Mouse (Mus musculus) embryonic facial prominence, embryonic 12.5 days (tissue): Measurements from ENCODE around the gene Eid3. TPM values are rescaled to one million over a fixed set of nuclear protein-coding genes. Genes with fewer than 3 reads are reported as not detected.

Experiments
- ATAC-seq: fragments of 200-750 bp; cut with Nextera tagmentation; 2 replicates; pipeline ENCODE4 v1.8.0; 2017; ENCODE audit not compliant: insufficient number of reproducible peaks, insufficient read depth, low FRiP score, low TSS enrichment
- H3K27ac ChIP-seq: fragments of 300-500 bp; sonication (generic); 2 replicates; pipeline ENCODE4 v1.5.1; 2016; ENCODE audit warnings: mild to moderate bottlenecking
- H3K27me3 ChIP-seq: fragments of 300-500 bp; sonication (generic); 2 replicates; pipeline ENCODE4 v1.6.1; 2016; ENCODE audit warnings: mild to moderate bottlenecking, moderate library complexity
- H3K36me3 ChIP-seq: fragments of 300-500 bp; sonication (generic); 2 replicates; pipeline ENCODE4 v1.6.1; 2016; ENCODE audit warnings: mild to moderate bottlenecking
- H3K4me1 ChIP-seq: fragments of 300-500 bp; sonication (generic); 2 replicates; pipeline ENCODE4 v1.6.1; 2016
- H3K4me2 ChIP-seq: fragments of 300-500 bp; sonication (generic); replicated peaks from 2 replicates; pipeline ENCODE4 v1.6.1; 2016; ENCODE audit warnings: mild to moderate bottlenecking, moderate library complexity
- H3K4me3 ChIP-seq: fragments of 300-500 bp; sonication (generic); 2 replicates; pipeline ENCODE4 v1.5.1; 2016; ENCODE audit warnings: mild to moderate bottlenecking
- H3K9ac ChIP-seq: fragments of 300-500 bp; sonication (generic); 2 replicates; pipeline ENCODE4 v1.6.1; 2016; ENCODE audit warnings: mild to moderate bottlenecking, moderate library complexity
- H3K9me3 ChIP-seq: fragments of 300-500 bp; sonication (generic); 2 replicates; pipeline ENCODE4 v1.6.1; 2016; ENCODE audit warnings: mild to moderate bottlenecking, moderate library complexity
- WGBS: fragments of 180-500 bp; shearing (Covaris S2); methylation state at CpG from one replicate; pipeline ENCODE4 v1.1.7; 2016; 5-methylcytosine and 5-hydroxymethylcytosine counted together
- polyA plus RNA-seq: library from polyadenylated mRNA; unstranded; fragments of >200 nt; fragmentation: Nextera tagmentation; extraction: Ambion mirVana; gene quantifications from 2 replicates; pipeline ENCODE4 v1.2.1, GENCODE M21; 2016

The Eid3 gene
- polyA plus RNA-seq, 1 experiment from 2014 or later, result 0.56 TPM

- H3K4me1 ChIP-seq, result peaks cover 38% of the 10 kb centered on the region
- no peak for ATAC-seq
- H3K9ac ChIP-seq, result no peak overlapping the region
- no peaks in the 10 kb centered on the region for H3K27me3 ChIP-seq
- H3K9me3 ChIP-seq, result no peaks in the 10 kb centered on the region
- WGBS, result 79% methylated on average over 5 of the region's 5 CpGs
- H3K4me3 ChIP-seq, result no peak overlapping the region
- no peak overlapping the region for H3K4me2 ChIP-seq
- peaks cover 27% of the 10 kb centered on the region; the same call in 1 of the 2 replicates for H3K36me3 ChIP-seq
- peak overlapping the region; percentile 24; the same call in 1 of the 2 replicates for H3K27ac ChIP-seq
Measured at GRCm38 (mm10) chr10:82863106-82863680, 3.2 kb upstream of the Eid3 start.

GRCm38 (mm10) chr10:82863827-82864226 is 2.6 kb upstream of the Eid3 start:
- peaks cover 38% of the 10 kb centered on the region for H3K4me1 ChIP-seq
- H3K36me3 ChIP-seq, result peaks cover 30% of the 10 kb centered on the region; the same call in 1 of the 2 replicates
- no peaks in the 10 kb centered on the region for H3K27me3 ChIP-seq
- H3K9ac ChIP-seq, result no peak overlapping the region
- H3K27ac ChIP-seq, result 0 out of 2 replicates have a peak overlapping the region, but pooled peaks have one; percentile 24
- ATAC-seq, result no peak
- no peaks in the 10 kb centered on the region for H3K9me3 ChIP-seq
- H3K4me2 ChIP-seq, result no peak overlapping the region
- 81% methylated on average over 7 of the region's 7 CpGs for WGBS
- no peak overlapping the region for H3K4me3 ChIP-seq

GRCm38 (mm10) chr10:82866832-82867231 is 406 bp downstream of the Eid3 start:
- Histone ChIP-seq H3K4me1 (peaks cover 31% of the 10 kb centered on the region), H3K4me2 (no peak overlapping the region), H3K9ac (no peak overlapping the region), H3K9me3 (no peaks in the 10 kb centered on the region), H3K36me3 (peaks cover 40% of the 10 kb centered on the region), H3K27me3 (no peaks in the 10 kb centered on the region), H3K27ac (no peak overlapping the region), H3K4me3 (no peak overlapping the region)
- no peak for ATAC-seq
- 89% methylated on average over 18 of the region's 18 CpGs for WGBS

GRCm38 (mm10) chr10:82868418-82869086 is 2.1 kb downstream of the Eid3 start:
- Histone ChIP-seq H3K4me1 (peaks cover 27% of the 10 kb centered on the region), H3K9ac (no peak overlapping the region), H3K4me3 (no peak overlapping the region), H3K27ac (no peak overlapping the region), H3K9me3 (no peaks in the 10 kb centered on the region), H3K4me2 (no peak overlapping the region), H3K27me3 (no peaks in the 10 kb centered on the region), H3K36me3 (peaks cover 37% of the 10 kb centered on the region)
- WGBS, result 82% methylated on average over 6 of the region's 6 CpGs
- ATAC-seq, result no peak

- H3K4me2 ChIP-seq, result no peak overlapping the region
- H3K27me3 ChIP-seq, result no peaks in the 10 kb centered on the region
- H3K27ac ChIP-seq, result no peak overlapping the region
- H3K4me3 ChIP-seq, result no peak overlapping the region
- ATAC-seq, result no peak
- H3K9me3 ChIP-seq, result no peaks in the 10 kb centered on the region
- peaks cover 65% of the 10 kb centered on the region for H3K36me3 ChIP-seq
- H3K4me1 ChIP-seq, result peaks cover 13% of the 10 kb centered on the region
- no peak overlapping the region for H3K9ac ChIP-seq
- 90% methylated on average over 10 of the region's 10 CpGs for WGBS
Measured at GRCm38 (mm10) chr10:82875446-82875845, 9.0 kb downstream of the Eid3 start.

GRCm38 (mm10) chr10:82876076-82876796 is 9.8 kb downstream of the Eid3 start:
- 76% methylated on average over 16 of the region's 16 CpGs for WGBS
- Histone ChIP-seq H3K36me3 (peaks cover 70% of the 10 kb centered on the region), H3K27ac (no peak overlapping the region)

GRCm38 (mm10) chr10:82887354-82887753 is 20.9 kb downstream of the Eid3 start:
- WGBS, result 94% methylated on average over 6 of the region's 6 CpGs
- Histone ChIP-seq H3K36me3 (peaks cover 88% of the 10 kb centered on the region), H3K27me3 (no peaks in the 10 kb centered on the region)

More at GRCm38 (mm10) chr10:82876076-82876796, 9.8 kb downstream of the Eid3 start:
- H3K9ac ChIP-seq, result no peak overlapping the region
- H3K27me3 ChIP-seq, result no peaks in the 10 kb centered on the region
- ATAC-seq, result no peak
- no peak overlapping the region for H3K4me3 ChIP-seq
- no peaks in the 10 kb centered on the region for H3K9me3 ChIP-seq
- peaks cover 13% of the 10 kb centered on the region for H3K4me1 ChIP-seq
- no peak overlapping the region for H3K4me2 ChIP-seq

GRCm38 (mm10) chr10:82888576-82888975 is 22.1 kb downstream of the Eid3 start:
- Histone ChIP-seq H3K9me3 (no peaks in the 10 kb centered on the region), H3K36me3 (peaks cover 87% of the 10 kb centered on the region), H3K27me3 (no peaks in the 10 kb centered on the region), H3K9ac (no peak overlapping the region), H3K4me3 (no peak overlapping the region), H3K4me1 (0 out of 2 replicates have a peak, but pooled peaks cover 2% of the 10 kb centered on the region), H3K4me2 (no peak overlapping the region), H3K27ac (no peak overlapping the region)
- 89% methylated on average over 8 of the region's 8 CpGs for WGBS
- ATAC-seq, result no peak

More at GRCm38 (mm10) chr10:82887354-82887753, 20.9 kb downstream of the Eid3 start:
- Histone ChIP-seq H3K27ac (no peak overlapping the region), H3K4me3 (no peak overlapping the region), H3K4me1 (0 out of 2 replicates have a peak, but pooled peaks cover 1% of the 10 kb centered on the region), H3K9ac (no peak overlapping the region), H3K4me2 (no peak overlapping the region), H3K9me3 (no peaks in the 10 kb centered on the region)
- ATAC-seq, result no peak

- Histone ChIP-seq H3K27ac (no peak overlapping the region), H3K4me2 (no peak overlapping the region), H3K4me1 (0 out of 2 replicates have a peak, but pooled peaks cover 2% of the 10 kb centered on the region), H3K9me3 (no peaks in the 10 kb centered on the region), H3K36me3 (peaks cover 85% of the 10 kb centered on the region), H3K27me3 (no peaks in the 10 kb centered on the region), H3K4me3 (no peak overlapping the region), H3K9ac (no peak overlapping the region)
- 70% methylated on average over 9 of the region's 9 CpGs for WGBS
- ATAC-seq, result no peak
Measured at GRCm38 (mm10) chr10:82889447-82889973, 23.1 kb downstream of the Eid3 start.

GRCm38 (mm10) chr10:82890936-82891335 is 24.5 kb downstream of the Eid3 start:
- 66% methylated on average over 2 of the region's 2 CpGs for WGBS
- Histone ChIP-seq H3K9ac (no peak overlapping the region), H3K36me3 (peaks cover 85% of the 10 kb centered on the region), H3K27me3 (no peaks in the 10 kb centered on the region), H3K4me2 (no peak overlapping the region), H3K4me1 (0 out of 2 replicates have a peak, but pooled peaks cover 2% of the 10 kb centered on the region), H3K9me3 (no peaks in the 10 kb centered on the region), H3K4me3 (no peak overlapping the region), H3K27ac (no peak overlapping the region)
- ATAC-seq, result no peak

GRCm38 (mm10) chr10:82891427-82891826 is 25.0 kb downstream of the Eid3 start:
- 75% methylated on average over 7 of the region's 7 CpGs for WGBS
- ATAC-seq, result no peak

More at GRCm38 (mm10) chr10:82891427-82891826, 25.0 kb downstream of the Eid3 start:
- H3K27me3 ChIP-seq, result no peaks in the 10 kb centered on the region
- H3K4me2 ChIP-seq, result no peak overlapping the region
- H3K4me1 ChIP-seq, result 0 out of 2 replicates have a peak, but pooled peaks cover 2% of the 10 kb centered on the region
- H3K9ac ChIP-seq, result no peak overlapping the region
- no peaks in the 10 kb centered on the region for H3K9me3 ChIP-seq
- H3K27ac ChIP-seq, result no peak overlapping the region
- H3K4me3 ChIP-seq, result no peak overlapping the region
- H3K36me3 ChIP-seq, result peaks cover 85% of the 10 kb centered on the region
